In genomic region chr7:115824621-115825256, GRCm38 (mm10) we compare ENCODE assay signal across 9 mouse cellular contexts.
A peak's percentile ranks its signal among the peaks of the same experiment; 100 is the strongest.
DNase-seq lines count a peak whose midpoint lies in the region; ATAC-seq and TF ChIP-seq lines count a peak whose summit lies in the region.
"Had no signal": no experiment of that assay in that cellular context is flagged by ENCODE, and none has a peak within 500 bp of the region (broad histone marks: within the 10 kb centered on the region; RNA-seq: fewer than 3 reads in every experiment).

No protein-coding gene starts in this region.

- 40% methylated on average over 8 of the region's 8 CpGs for WGBS in lung, embryonic 15.5 days
- 46% methylated on average over 8 of the region's 8 CpGs for WGBS in lung, adult 2 months
- 51% methylated on average over 8 of the region's 8 CpGs for whole genome bisulfite sequencing in intestine, postnatal 0 days

- H3K9me3 ChIP-seq in lung, embryonic 15.5 days, result no peaks in the 10 kb centered on the region
- H3K9me3 ChIP-seq in intestine, postnatal 0 days (ENCODE audit: control insufficient read depth), result no peaks in the 10 kb centered on the region

- peaks cover 34% of the 10 kb centered on the region for H3K4me1 ChIP-seq in lung, embryonic 15.5 days
- no peaks in the 10 kb centered on the region for H3K4me1 ChIP-seq in lung, adult 2 months (ENCODE audit: control insufficient read depth, insufficient read depth, low read length)
- 0 out of 2 replicates have a peak, but pooled peaks cover 10% of the 10 kb centered on the region for H3K4me1 ChIP-seq in intestine, postnatal 0 days (replicated peaks; ENCODE audit: control insufficient read depth, insufficient read depth, low read length)

- DNase-seq in cerebellum, adult 9-11 months, result peak; percentile 3
- DNase-seq in lung, adult 2 months, result no peak
- DNase-seq in retina, postnatal 1 day, result peak; percentile 73
- no peak for DNase-seq in left cerebral cortex, adult 2 months (ENCODE audit: extremely low spot score in 1 of 2, low spot score in 2 of 2)

- H3K9ac ChIP-seq in lung, embryonic 15.5 days, result no peak overlapping the region
- no peak overlapping the region for H3K9ac ChIP-seq in intestine, postnatal 0 days (ENCODE audit: low read depth, low read length)

- H3K36me3 ChIP-seq in lung, embryonic 15.5 days, result no peaks in the 10 kb centered on the region
- no peaks in the 10 kb centered on the region for H3K36me3 ChIP-seq in intestine, postnatal 0 days (ENCODE audit: control insufficient read depth, insufficient read depth)

- no peak for TF ChIP-seq CTCF in lung, adult 2 months (IDR thresholded peaks at IDR 0.05; ENCODE audit: insufficient read depth, low read length)
- TF ChIP-seq CTCF in intestine, postnatal 0 days (IDR thresholded peaks at IDR 0.05; ENCODE audit: low read depth), result peak; percentile 45
- TF ChIP-seq CTCF in left cerebral cortex, adult 2 months (IDR thresholded peaks at IDR 0.05), result no peak; the same call in 1 of the 2 replicates

- H3K4me2 ChIP-seq in lung, embryonic 15.5 days, result no peak overlapping the region
- H3K4me2 ChIP-seq in intestine, postnatal 0 days (replicated peaks; ENCODE audit: low read depth), result no peak overlapping the region

- H3K4me3 ChIP-seq in lung, embryonic 15.5 days, result no peak overlapping the region
- H3K4me3 ChIP-seq in lung, adult 2 months (replicated peaks; ENCODE audit: extremely low read depth, low read depth, low read length), result no peak overlapping the region
- H3K4me3 ChIP-seq in intestine, postnatal 0 days (ENCODE audit: low read depth, low read length), result no peak overlapping the region
- H3K4me3 ChIP-seq in left cerebral cortex, adult 2 months, result no peak overlapping the region
- H3K4me3 ChIP-seq: erythroblast, embryonic 14.5 days had no signal

- intact Hi-C loops in left cerebral cortex, adult 2 months (cut with DNase I), result loop anchor here (5.0 kb wide), 1 partner anchor 208 kb away; no protein-coding TSS in a partner anchor

- TF ChIP-seq POLR2A in lung, adult 2 months (IDR thresholded peaks at IDR 0.05; ENCODE audit: borderline replicate concordance, extremely low read depth, low read depth, low read length), result no peak

- no peak for ATAC-seq in cerebellum, adult (ENCODE audit: insufficient number of reproducible peaks, low FRiP score, low TSS enrichment)
- ATAC-seq in lung, embryonic 15.5 days (ENCODE audit: borderline replicate concordance, extremely low read depth, low FRiP score, low TSS enrichment), result no peak
- ATAC-seq in intestine, postnatal 0 days, result no peak
- no peak for ATAC-seq in erythroid progenitor cell, adult 5-6 weeks (replicated peaks; ENCODE audit: low FRiP score, poor library complexity, severe bottlenecking)

- peak overlapping the region; percentile 32 for H3K27ac ChIP-seq in lung, embryonic 15.5 days
- no peak overlapping the region for H3K27ac ChIP-seq in intestine, postnatal 0 days (ENCODE audit: low read depth, low read length)
- H3K27ac ChIP-seq in left cerebral cortex, adult 2 months, result no peak overlapping the region

- no peaks in the 10 kb centered on the region for H3K27me3 ChIP-seq in lung, embryonic 15.5 days
- no peaks in the 10 kb centered on the region for H3K27me3 ChIP-seq in intestine, postnatal 0 days (replicated peaks; ENCODE audit: control insufficient read depth, insufficient read depth, low read length)

Comparison
In these comparisons a context has a peak if more than half of its experiments do, and no peak if none do; other contexts are left out.
1. DNase-seq: peak in cerebellum, adult 9-11 months (single experiment) and retina, postnatal 1 day (single experiment); none in lung, adult 2 months (single experiment) and left cerebral cortex, adult 2 months (0 of 2).